Mouse (Mus musculus): ENCODE data around the gene Itgb8.

Gene Itgb8

GRCm38 (mm10) chr12:119113522-119114135 is 125.0 kb downstream of the Itgb8 start:
- no peak for DNase-seq

GRCm38 (mm10) chr12:119110091-119110490 is 128.5 kb downstream of the Itgb8 start:
- DNase-seq = no peak
